Mouse (Mus musculus) mouse trophoblast stem cell (cell line): Measurements from ENCODE around the gene Sntg2.

ENCODE experiments used
- in situ Hi-C, 2 experiments: fragments of 300-500 bp; cut with MseI, MboI; formaldehyde crosslinking; loops; 2 replicates in 1 of 2; 3 replicates in 1 of 2; pipeline ENCODE4 v1.15.1; 2025

Gene Sntg2

DNA sequence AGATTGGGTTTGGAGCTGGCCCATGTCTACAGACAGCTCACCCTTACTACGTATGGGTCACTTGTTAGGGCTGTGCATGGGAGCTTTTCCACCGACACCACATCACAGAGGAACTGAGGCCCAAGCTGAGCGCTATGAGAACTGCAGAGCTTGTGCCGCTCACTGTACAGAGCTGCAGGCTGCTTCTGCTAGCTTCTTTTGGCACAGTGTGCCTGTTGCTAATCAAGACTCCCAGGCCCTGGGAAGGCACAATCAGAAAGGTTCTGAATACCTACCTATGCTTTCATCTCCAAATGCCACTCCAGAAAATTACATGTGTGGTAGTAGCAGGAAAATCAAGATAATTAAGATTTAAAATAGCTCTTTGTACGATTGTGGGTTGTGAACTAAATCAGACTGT is 165.1 kb downstream of the Sntg2 start:
- in situ Hi-C loops, result no loop called here

DNA sequence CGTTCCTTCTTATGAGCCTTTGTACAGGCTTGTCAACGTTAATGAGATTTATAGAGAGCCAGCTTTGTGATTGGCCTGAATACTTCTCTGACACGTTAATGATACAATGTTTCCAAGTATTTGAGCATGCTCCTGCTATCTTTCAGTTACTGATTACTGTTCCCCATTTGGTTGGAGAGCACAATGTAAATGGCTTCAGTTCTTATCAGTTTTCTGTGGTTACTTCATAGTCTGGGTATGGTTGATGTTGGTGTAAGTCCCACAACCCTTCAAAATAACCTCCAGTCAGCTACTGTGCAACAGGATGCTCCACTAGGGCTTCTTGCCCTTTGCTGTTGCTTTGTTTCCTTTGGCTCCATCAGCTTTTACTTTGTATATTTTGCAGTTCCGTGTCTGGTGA is 168.7 kb downstream of the Sntg2 start:
- in situ Hi-C loops, result loop anchor here in 1 of 2 experiments (5.0 kb wide), 1 partner anchor 163 kb away; no protein-coding TSS in a partner anchor

DNA sequence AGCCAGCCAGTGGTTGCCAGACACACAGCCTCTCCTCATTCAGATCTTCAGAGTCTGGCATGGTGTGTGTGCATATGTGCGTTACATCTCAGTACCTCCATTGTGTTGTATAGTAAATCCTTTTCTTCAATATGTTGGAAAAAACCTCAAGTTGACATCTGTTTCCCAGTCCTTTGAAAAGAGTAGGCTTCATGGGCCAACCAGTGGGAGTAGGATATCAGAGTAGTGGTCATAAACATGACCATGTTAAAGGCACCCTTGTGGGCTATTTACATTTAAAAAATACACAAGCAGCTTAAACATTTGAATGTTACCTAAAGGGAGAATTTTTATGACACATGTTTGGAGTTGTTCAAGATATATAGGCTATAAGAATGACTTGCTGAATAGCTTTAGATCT is 170.4 kb downstream of the Sntg2 start:
- in situ Hi-C loops, result loop anchor here in 1 of 2 experiments (5.0 kb wide), 1 partner anchor 165 kb away; no protein-coding TSS in a partner anchor

DNA sequence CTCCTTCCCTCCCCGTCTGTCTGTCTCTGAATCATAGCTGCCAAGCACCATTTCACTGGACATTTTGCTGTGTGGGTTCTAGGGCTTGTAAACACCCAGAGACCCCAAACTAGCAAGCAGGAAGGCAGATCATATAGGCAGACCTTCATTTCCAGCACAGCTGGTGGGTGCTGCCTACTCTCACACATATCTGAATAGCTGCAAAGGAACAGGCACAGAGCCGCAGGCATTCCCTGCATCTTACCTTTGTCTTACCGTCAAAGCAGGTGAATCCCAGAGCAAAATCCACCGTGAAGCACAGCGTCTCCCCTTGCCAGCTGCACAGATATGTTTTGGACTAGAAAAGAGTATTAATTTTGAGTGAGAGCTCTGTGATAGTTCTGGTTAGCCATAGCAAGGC is 172.1 kb downstream of the Sntg2 start:
- in situ Hi-C loops, result loop anchor here in 1 of 2 experiments (5.0 kb wide), 1 partner anchor 166 kb away; no protein-coding TSS in a partner anchor

DNA sequence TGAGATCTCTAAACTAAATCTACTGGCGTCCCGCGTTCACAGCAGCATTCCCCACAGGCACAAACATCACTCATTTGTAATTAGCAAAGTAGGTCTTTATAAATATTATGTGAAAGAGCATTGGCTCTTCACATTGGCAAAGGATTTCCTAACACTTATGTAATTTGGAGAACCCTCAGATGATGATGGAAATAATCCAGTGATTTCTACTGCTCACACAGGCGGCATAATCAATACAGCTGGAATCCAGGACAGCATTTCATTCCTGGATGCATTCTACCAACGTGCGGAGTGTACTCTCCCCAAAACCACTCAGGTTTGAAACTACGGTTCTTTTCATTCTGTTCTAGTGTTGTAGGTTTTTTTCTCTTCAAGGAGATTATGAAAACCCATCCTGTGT is 172.6 kb downstream of the Sntg2 start:
- in situ Hi-C loops, result loop anchor here in 1 of 2 experiments (5.0 kb wide), 1 partner anchor 167 kb away; no protein-coding TSS in a partner anchor

DNA sequence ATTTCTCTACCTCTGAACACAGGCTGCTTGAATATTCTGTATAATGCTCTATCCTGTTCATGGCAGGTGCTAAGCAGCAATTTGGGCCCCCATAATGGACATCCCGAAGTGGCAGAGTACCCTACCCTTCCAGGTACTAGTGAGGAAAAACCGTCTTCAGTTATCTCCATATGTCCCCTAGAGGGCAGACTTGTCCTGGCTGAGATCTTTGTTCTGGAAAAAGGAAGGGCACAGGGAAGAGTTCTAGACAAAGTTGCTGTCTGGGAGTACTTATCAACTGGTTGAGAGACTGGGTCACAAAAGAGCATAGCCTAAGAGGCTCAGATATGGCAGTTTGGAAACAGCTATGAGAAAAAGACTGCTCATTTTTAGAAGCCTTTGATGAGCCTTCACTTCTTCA is 173.4 kb downstream of the Sntg2 start:
- in situ Hi-C loops, result loop anchor here in 1 of 2 experiments (5.0 kb wide), 1 partner anchor 168 kb away; no protein-coding TSS in a partner anchor

DNA sequence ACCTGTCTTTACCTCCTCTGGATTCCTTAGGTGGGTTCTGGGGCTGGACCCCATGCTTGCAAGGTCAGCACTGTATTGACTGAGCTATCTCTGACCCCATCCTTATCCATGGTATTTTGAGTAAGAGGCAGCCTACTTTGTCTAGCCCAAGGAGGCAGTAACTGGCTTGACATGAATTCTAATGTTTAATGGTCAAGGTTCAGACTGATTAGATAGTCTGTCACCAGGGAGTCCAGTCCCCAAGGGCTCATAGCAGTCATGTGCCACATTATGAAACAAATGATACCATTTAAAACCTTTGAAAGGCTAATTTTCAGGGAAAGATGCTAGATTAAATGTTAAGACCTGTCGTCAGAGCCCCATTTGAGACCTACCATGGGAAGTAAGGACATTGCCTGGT is 174.9 kb downstream of the Sntg2 start:
- in situ Hi-C loops, result no loop called here

DNA sequence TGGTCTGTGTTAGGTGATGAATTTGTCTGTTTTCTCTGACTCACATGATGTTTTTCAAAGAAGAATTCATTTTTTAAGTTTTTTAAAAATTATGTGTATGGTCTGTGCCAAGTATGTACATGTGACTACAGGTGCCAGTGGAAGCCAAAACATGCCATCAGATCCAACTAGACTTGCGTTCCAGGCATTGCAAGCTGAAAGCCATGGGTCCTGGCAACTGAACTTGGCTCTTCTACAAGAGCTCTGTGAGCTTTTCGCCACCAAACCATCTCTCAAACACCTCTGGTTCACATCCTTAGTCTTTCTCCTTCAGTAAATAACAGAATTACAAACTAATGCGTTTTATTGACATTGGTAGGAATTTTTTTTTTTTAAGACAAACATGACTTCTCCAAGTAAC is 191.5 kb downstream of the Sntg2 start:
- in situ Hi-C loops, result no loop called here

DNA sequence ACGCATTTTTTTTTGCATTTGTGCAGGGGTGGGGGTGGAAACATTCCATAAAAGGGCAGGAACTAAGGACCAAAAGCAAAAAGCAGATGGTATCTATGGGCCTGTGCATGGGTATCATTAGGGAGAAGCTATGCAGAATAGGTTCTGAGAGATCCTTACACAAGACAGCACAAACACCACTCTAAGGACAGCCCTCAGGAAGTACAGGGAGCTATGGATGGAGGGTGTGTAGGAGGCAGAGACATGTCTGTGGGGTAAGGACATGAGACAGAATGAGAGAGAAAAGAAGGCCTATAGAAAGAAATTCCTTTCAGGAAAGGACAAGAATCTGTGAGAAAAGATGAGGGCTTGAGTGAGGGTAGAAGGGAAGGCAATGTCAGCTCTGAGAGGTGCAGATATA is 193.6 kb downstream of the Sntg2 start:
- in situ Hi-C loops, result no loop called here

DNA sequence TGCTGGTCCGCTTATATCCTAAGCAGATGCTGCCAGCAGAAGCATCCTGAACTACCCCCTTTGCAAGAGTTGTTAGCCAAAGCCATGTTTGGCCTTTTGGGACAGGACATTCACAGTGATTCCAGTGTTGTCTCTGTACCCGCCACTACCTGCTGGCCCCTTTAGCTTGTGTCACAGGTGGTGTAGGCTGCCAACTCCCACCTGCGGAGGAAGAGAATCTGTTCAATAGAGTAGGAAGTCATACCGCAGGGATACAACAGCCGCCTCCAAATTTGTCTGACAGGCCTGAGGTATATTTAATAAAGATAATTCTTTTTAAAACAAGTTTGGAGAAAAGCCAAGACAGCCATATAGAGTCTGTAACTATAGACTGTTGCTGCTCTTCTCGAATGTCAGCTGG is 195.2 kb downstream of the Sntg2 start:
- in situ Hi-C loops, result no loop called here

DNA sequence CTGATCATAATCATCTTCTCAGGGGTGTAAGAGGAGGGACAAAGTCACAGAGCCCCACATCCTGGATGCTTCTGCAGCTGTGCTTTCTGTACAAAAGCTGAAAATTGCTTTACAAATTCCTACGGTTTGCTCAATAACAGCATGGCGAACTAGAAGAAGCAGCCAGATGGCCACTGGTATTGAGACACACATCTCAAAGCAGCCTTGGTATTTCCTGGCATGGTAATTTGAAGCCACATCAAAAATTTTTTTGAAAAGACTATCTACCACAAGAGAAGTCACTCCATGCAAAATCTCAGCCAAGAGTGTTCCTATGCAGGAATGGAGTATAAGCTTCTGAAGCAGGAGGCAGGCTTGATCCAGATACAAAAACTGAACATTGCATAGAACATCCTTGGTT is 195.6 kb downstream of the Sntg2 start:
- in situ Hi-C loops, result no loop called here

DNA sequence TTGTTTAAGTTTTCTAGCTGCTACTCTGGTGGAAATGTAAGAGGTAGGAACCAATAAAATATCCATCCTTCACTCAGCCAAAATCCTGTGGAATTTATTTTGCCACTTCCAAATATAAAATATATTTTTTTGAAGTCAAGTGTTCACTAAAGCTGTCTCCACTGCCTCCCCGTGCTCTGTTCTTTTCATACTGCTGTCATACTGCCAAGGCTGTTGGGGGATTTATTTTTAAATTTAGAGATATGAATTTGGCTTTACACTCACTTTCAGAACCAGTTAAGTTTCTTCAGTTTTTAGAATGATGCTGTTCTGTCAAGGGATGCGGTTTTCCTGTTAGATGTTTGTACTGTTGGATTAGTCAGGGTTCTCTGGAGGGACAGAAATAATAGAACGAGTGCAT is 204.7 kb downstream of the Sntg2 start:
- in situ Hi-C loops, result no loop called here

DNA sequence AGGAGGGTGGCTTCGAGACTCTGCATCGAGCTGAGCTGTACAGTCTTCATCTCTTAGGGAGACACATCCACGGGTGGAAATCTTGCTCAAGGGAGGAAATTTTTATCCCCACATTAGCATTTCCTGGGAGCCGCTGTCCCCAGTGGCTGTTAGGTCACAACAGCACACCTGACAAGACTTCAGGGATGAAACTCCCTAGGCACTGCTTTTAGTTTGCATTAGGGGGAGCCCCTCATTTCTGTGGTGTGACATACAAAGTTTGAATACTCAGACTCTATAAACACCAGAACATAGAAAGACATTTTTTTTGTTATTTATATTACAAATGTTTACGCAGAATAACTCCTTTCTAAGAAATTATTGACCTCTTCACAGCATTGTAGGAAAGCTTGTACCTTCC is 208.6 kb downstream of the Sntg2 start:
- in situ Hi-C loops, result no loop called here

DNA sequence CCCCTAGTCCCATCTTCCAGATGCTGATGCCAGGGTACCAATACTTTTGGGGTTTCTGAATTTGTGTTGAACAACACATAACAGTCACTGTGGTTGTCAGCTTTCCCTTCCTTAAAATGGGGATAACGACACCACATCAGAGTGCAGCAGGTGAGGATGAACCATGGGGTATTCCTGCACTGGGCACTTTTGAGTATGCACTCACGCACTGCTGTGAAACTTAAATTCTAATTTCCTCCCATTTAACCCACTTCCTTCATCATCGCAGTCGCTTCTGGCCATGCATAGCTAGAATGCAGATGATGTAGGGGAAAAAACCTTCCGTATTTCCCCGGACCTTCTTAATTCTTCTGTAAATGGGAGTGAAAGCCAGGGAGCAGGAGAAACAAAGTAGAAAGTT is 209.2 kb downstream of the Sntg2 start:
- in situ Hi-C loops, result no loop called here

DNA sequence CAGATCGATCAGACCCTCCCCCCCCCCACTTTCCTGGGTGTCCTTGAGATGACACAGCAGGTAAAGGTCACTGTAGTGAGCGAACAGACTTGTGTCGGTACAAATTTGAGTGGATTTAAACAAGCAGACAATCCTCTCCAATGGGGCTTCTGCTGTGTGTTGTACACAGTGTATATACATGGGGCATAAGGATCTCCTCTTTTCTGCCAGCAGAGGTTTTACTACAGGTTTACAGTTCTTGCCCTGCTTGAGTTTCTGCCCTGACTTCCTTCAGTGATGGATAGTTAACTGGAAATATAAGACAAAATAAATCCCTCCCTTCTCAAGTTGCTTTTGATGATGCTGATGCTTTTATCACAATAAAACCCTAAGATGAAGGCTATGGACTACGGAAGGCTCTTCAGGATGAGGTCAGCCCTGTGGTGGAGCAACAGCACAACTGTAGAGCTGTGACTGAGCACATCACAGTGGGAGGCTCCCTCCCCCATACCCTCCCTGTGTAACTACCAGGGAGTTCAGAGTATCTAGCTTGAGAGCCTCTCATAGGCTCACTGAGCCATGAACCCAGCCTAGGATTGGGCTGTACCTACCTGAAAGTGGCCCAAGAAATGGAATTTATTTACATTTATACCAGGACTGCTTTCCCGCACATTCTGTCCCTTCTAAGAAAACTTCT is 211.3 kb downstream of the Sntg2 start:
- in situ Hi-C loops, result no loop called here

DNA sequence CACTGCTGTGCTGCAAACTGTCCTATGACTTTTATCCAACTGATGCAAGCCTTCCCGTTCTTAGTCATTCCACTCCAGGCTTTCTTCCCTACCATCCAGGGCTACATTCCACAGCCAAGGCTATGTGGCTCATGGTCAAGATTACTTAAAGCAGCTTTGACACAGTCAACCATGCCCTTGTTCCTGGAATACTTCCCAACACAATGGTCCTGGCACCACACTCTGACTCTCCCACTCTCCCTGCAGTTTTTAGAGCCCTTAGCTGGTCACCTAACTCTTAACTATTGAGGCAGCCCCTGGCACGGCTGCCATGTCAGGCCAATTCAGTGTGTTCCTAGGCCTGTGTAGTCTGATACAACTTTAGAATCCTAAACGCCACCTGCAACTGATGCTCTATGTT is 212.7 kb downstream of the Sntg2 start:
- in situ Hi-C loops, result no loop called here

DNA sequence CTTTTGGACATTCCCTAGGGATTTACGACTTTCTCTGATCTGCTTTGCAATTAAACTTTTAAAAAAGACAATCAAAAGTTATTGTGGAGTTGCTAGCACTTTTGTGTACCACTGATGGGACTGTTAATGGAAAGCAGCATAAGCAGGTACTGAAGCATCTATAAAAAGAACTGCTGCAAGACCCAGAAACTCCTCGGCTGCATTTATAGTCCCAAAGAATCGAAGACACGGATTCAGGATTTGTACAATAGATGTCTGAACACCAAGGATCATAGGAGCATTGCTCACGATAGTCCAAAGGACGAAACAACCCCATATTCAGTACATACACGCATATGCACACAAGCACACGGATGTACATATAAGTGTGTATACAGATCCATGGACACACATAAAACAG is 213.4 kb downstream of the Sntg2 start:
- in situ Hi-C loops, result no loop called here

DNA sequence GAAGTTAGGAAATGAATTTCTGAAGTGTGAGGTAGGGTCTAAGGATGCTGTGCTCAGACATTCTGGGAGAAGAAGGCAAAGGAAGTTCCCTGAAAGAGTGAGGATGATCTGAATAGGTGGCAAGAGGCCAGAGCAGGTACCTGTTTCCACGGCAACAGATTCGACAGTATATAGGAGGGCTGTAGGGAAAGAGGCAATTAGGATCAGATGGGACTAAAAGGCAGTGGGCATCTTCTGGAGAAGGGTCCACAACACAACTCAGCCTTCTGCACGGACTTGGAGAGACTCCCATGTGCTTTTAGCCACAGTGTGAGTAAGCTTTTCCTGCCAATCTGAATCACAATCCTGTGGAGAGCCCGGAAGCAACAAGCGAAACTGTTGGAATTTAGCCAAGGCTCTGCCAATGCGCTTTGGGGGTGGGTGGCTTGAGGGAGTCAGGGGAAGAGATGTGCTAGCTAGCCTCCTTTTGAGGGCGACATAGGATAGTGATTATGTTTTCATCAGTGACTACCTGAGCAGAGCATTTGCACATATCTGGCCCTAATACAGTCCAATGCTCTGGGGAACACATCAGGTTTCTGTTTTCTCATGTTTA is 219.0 kb downstream of the Sntg2 start:
- in situ Hi-C loops, result no loop called here

DNA sequence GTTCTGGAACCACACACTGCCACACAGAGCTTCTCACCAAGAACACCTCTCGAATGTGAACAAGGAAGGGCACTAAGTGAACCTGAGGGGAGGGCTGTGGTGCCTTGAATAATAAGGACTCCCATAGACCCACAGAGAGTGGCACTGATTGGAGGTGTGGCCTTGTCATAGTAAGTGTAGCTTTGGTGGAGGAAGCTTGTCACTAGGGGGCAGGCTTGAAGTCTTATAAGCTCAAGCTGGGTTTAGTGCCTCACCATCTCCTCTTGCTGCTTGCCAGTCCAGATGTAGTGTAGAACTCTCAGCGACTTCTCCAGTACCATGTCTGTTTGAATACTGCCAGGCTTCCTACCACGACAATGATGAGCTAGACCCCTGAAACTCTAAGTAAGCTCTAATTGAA is 231.1 kb downstream of the Sntg2 start:
- in situ Hi-C loops, result no loop called here

DNA sequence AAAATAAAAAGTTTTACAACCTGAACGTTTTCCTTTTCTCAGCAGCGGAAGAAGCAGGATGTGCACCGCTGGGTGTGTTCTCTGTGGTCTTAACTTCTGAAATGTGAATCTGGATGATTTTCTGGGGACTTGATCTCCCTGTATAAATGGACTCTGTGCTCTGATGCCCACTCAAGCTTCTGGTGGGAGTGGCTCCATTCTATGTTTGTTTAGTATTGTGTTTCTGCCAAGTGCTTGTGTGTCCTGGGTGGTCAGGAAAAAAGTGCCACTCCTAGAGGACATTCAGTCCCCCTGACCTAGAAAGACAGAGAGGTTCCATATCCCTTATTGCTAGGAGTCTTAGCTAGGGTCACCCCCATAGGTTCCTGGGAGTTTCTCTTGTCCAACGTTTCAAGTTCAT is 240.7 kb downstream of the Sntg2 start, which contains the start of gene Tpo:
Gene Tpo (minus strand): TSS at position 101 of the 400 bp plus-strand sequence.
- in situ Hi-C loops, result no loop called here

DNA sequence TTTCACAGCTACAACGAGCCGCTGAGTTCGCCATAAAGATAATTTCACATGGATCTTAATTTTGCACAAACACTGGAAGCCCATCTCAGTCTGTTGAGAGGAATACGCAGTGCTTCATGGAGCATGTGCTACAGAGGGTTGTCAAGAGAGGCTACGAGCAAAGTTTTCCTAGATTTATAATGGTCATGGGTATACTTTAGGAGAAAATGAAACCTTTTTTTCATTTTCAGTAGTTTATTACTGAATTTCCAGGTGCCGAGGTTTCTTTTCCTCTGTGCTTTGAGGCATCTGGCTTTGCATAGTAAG is 243.8 kb downstream of the Sntg2 start:
- in situ Hi-C loops, result no loop called here

DNA sequence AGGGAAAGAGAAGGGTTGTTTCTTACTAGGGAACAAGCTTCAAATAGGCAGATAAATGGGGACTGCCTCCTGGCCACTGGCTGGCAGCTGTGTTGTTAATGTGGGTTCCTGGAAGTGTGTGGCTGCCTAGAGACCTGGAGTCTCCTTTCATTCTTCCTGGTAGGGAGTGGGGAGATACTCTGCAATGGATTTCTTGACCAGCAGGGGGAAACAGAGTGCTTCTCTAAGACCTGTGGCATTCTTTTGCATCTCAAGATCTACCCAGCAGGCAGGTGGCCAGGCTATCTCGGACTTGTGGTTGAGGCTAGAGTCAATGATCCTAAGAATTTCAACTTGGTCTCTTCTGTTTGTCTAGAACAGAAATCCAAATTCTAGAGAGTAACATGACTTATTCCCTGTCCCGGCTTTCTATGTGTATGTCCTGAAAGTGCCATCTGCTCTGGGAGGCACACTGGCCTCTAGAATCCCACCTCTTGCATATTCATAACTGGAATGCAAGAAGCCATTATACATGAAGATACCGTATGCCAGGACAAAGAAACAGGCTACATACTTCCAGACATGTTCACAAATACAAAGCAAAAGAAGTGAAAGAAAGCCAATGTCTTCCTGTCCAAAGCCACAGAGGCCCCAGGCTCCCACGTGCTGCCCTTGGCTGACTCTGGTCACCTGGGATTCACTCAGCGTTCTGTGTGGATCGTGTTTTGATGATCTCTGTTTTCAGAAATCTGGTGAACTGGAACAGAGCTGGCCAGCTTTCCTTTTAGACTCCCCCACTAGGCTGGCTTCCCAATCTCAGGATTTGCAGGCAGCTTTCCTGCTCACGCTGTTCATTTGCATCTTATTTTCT is 244.4 kb downstream of the Sntg2 start:
- in situ Hi-C loops, result no loop called here
